Mouse (Mus musculus) kidney, adult 2 months (tissue): ENCODE results near the gene Col24a1.

Experiments
- CTCF ChIP-seq: fragments of 200-500 bp; conservative IDR thresholded peaks from 2 replicates; pipeline ENCODE4 v1.5.1; 2011; ENCODE audit warnings: low read depth, mild to moderate bottlenecking, control low read depth, low read length, moderate library complexity, mixed read lengths; ENCODE audit not compliant: insufficient read depth, insufficient read length
- POLR2A ChIP-seq: fragments of 200-500 bp; IDR thresholded peaks from one replicate; pipeline ENCODE4 v1.6.1; 2011; ENCODE audit warnings: low read depth, low read length, control low read depth

GRCm38 (mm10) chr3:145508550-145508949 is 216.3 kb downstream of the Col24a1 start:
- TF ChIP-seq POLR2A (no peak), CTCF (no peak)
